Mouse (Mus musculus): ENCODE results near the gene Syngr3.

DNA sequence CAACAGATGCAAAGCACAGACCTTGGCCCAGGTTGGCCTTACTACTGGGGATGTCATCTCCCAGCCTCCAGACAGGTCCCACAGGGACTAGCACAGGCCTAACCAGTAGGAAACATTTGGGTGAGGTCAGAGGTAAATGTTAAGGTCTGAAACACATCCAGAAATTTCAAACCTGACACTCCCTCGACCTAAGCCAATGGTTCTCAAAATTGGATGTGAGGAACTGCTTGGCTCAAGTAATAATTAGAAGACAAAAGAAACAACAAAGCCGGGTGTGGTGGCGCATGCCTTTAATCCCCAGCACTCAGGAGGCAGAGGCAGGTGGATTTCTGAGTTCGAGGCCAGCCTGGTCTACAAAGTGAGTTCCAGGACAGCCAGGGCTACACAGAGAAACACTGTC, 43.4 kb downstream of the Syngr3 start:
- TF ChIP-seq CTCF (IDR thresholded peaks at IDR 0.05; ENCODE audit: control insufficient read depth, insufficient read depth, low read length) (no peak), POLR2A (IDR thresholded peaks at IDR 0.05; ENCODE audit: borderline replicate concordance, control insufficient read depth, low read depth, low read length) (no peak)
